Mouse (Mus musculus) thymus, adult 2 months (tissue): ENCODE results near the gene Bbc3. TPM values are rescaled to one million over a fixed set of nuclear protein-coding genes. Genes with fewer than 3 reads are reported as not detected.

Experiments
- DNase-seq: peaks from one replicate; pipeline ENCODE4 v3.0.0; 2021
- H3K27ac ChIP-seq: fragments of 200-500 bp; 2 replicates; pipeline ENCODE4 v1.5.1; 2012; ENCODE audit warnings: low read length, control low read depth; ENCODE audit not compliant: control insufficient read depth, insufficient read depth
- H3K27me3 ChIP-seq: fragments of 200-500 bp; 2 replicates; pipeline ENCODE4 v1.6.1; 2012; ENCODE audit warnings: mild to moderate bottlenecking, low read length, moderate library complexity, mixed read lengths; ENCODE audit not compliant: control insufficient read depth, insufficient read depth
- H3K36me3 ChIP-seq: fragments of 200-500 bp; 2 replicates; pipeline ENCODE4 v1.6.1; 2012; ENCODE audit warnings: mild to moderate bottlenecking, low read length, moderate library complexity; ENCODE audit not compliant: control insufficient read depth, insufficient read depth
- H3K4me1 ChIP-seq: fragments of 200-500 bp; replicated peaks from 2 replicates; pipeline ENCODE4 v1.6.1; 2012; ENCODE audit warnings: low read length; ENCODE audit not compliant: control insufficient read depth, insufficient read depth
- H3K4me3 ChIP-seq: fragments of 200-500 bp; 2 replicates; pipeline ENCODE4 v1.5.1; 2012; ENCODE audit warnings: mild to moderate bottlenecking, low read length, control low read depth, moderate library complexity; ENCODE audit not compliant: control insufficient read depth, insufficient read depth
- CTCF ChIP-seq: fragments of 200-500 bp; IDR thresholded peaks from 2 replicates; pipeline ENCODE4 v1.5.1; 2012; ENCODE audit warnings: mild to moderate bottlenecking, control low read depth, low read length, moderate library complexity, borderline replicate concordance; ENCODE audit not compliant: control insufficient read depth, poor library complexity, insufficient read depth; ENCODE audit errors: extremely low read depth
- POLR2A ChIP-seq: fragments of 200-500 bp; IDR thresholded peaks from 2 replicates; pipeline ENCODE4 v1.6.1; 2012; ENCODE audit warnings: mild to moderate bottlenecking, low read length, control low read depth, moderate library complexity; ENCODE audit not compliant: control insufficient read depth, poor library complexity, insufficient read depth; ENCODE audit errors: extremely low read depth
- WGBS: fragments of 180-500 bp; shearing (Covaris S2); methylation state at CpG from one replicate; pipeline ENCODE4 v1.1.7; 2018; 5-methylcytosine and 5-hydroxymethylcytosine counted together
- polyA plus RNA-seq: library from polyadenylated mRNA; depleted of rRNA; stranded (reverse); fragments of >200 nt; gene quantifications from 2 replicates; pipeline ENCODE4 v1.2.3, GENCODE M21; 2012

The Bbc3 gene
- polyA plus RNA-seq, 1 experiment, result 49.8 TPM

DNA sequence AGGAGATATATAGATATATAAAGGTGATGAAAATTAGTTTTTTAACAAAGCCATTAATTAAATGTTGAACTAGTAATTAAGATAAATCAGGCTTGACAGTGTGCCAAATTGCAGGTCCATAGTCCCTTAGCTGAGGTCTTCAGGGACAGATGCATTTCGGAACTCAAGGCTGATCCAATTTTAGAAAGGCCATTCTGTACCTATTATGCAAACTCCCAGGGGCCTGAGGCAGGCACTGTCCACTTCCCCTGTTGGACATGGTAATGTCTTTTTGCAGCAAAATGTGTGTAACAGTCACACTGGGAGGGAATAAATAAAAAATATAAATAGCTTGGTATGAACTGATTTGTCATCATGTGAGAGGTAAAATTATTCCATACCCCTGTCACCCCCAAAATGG lies 37.1 kb upstream of the Bbc3 start:
- Histone ChIP-seq H3K27ac (no peak overlapping the region), H3K36me3 (no peaks in the 10 kb centered on the region), H3K4me3 (no peak overlapping the region), H3K4me1 (peaks cover 17% of the 10 kb centered on the region), H3K27me3 (no peaks in the 10 kb centered on the region)
- 96% methylated on average over 1 of the region's 1 CpGs for WGBS
- TF ChIP-seq POLR2A (no peak), CTCF (no peak)
- DNase-seq, result no peak

DNA sequence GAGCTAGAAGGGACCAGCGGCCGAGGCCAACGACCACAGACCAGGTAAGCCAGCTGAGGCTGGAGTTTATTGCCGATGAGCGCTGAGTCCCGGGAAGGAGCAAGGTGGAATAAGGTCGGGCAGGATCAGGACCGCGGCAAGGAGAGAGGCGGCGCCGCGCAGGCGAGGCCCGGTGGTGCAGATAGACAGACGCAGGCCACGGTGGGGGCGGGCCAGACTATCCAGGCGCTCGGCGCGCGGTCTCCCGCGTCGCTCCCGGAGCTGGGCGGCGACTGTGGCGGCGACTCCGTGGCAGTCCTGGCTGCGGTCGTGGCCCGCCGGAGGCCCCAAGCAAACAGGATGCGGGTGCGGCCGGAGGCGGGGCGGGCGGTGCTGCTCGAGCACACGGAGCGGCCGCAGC lies 35.5 kb upstream of the Bbc3 start:
- no peak overlapping the region for H3K27ac ChIP-seq
- H3K36me3 ChIP-seq, result no peaks in the 10 kb centered on the region
- H3K27me3 ChIP-seq, result no peaks in the 10 kb centered on the region
- peak overlapping the region; percentile 66 for H3K4me3 ChIP-seq
- peaks cover 17% of the 10 kb centered on the region for H3K4me1 ChIP-seq
- DNase-seq, result peak; percentile 51
- under 1% methylated on average over 46 of the region's 46 CpGs for WGBS
- TF ChIP-seq CTCF (no peak), POLR2A (no peak)

DNA sequence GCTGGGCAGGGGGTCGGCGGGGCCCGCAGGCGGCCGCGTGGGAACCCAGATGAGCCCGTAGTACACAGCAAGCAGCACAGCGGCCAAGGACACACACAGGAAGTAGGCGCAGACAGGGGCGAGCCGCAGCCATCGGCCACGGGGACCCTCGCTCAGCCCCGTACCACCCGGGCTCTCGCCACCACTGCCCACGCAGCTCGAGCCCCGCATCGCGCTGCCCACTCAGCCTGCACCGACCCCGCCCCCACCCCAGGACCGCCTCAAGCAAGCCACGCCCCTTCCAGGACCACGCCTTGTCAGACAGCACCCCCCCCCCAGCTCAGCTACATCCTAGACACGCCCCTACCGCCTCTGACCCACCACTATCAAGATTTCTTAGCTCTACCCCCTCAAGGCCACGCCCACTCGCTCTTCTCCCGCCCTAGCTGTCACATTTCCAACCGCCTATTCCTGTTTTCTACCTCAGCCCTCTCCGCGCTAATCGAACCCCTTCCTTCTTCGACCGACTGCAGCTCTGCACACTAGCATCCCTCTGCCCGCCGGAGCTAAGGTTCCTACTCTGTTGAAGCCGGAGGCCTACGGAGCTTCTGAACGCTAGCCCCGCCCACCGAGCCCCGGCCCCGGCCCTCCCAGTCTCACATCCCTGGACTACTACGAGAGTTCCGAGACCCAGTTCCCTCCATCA lies 35.0 kb upstream of the Bbc3 start, which contains the start of gene Inafm1:
Gene Inafm1 (minus strand): TSS at position 537 of the 685 bp plus-strand sequence.
- Histone ChIP-seq H3K4me3 (peak within 1 kb of the TSS; percentile 66), H3K36me3 (no peaks in the 10 kb centered on the region), H3K27ac (peak within 1 kb of the TSS; percentile 68; the same call in 1 of the 2 replicates), H3K27me3 (no peaks in the 10 kb centered on the region), H3K4me1 (peaks cover 17% of the 10 kb centered on the region)
- WGBS, result 1% methylated on average over 48 of the region's 49 CpGs
- peak; percentile 88 for DNase-seq
- TF ChIP-seq POLR2A, result 0 out of 2 replicates have a peak, but pooled peaks have one; percentile 41
- TF ChIP-seq CTCF, result no peak

DNA sequence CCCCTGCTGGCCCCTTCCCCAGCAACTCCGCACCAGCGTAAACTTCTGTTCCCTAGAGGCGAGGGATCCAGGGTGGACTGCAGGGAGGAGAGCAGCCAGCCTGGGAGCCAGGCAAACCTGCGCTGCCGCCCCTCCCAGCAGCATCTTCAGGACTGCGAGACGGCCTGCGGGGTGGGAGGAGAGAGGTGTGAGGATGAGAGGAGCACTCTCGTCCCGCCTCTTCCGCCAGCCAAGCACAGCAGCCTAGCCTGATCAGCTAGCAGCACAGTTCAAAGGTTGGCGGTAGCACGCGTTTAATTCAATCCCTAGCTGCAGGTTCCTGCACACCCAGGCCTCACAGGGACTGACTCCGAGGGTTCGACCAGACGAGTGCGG lies 34.4 kb upstream of the Bbc3 start:
- Histone ChIP-seq H3K27ac (peak overlapping the region; percentile 68; the same call in 1 of the 2 replicates), H3K36me3 (no peaks in the 10 kb centered on the region), H3K4me3 (peak overlapping the region; percentile 66), H3K4me1 (peaks cover 17% of the 10 kb centered on the region), H3K27me3 (no peaks in the 10 kb centered on the region)
- TF ChIP-seq CTCF (no peak), POLR2A (0 out of 2 replicates have a peak, but pooled peaks have one; percentile 28)
- DNase-seq, result peak; percentile 86
- under 1% methylated on average over 18 of the region's 18 CpGs for WGBS

DNA sequence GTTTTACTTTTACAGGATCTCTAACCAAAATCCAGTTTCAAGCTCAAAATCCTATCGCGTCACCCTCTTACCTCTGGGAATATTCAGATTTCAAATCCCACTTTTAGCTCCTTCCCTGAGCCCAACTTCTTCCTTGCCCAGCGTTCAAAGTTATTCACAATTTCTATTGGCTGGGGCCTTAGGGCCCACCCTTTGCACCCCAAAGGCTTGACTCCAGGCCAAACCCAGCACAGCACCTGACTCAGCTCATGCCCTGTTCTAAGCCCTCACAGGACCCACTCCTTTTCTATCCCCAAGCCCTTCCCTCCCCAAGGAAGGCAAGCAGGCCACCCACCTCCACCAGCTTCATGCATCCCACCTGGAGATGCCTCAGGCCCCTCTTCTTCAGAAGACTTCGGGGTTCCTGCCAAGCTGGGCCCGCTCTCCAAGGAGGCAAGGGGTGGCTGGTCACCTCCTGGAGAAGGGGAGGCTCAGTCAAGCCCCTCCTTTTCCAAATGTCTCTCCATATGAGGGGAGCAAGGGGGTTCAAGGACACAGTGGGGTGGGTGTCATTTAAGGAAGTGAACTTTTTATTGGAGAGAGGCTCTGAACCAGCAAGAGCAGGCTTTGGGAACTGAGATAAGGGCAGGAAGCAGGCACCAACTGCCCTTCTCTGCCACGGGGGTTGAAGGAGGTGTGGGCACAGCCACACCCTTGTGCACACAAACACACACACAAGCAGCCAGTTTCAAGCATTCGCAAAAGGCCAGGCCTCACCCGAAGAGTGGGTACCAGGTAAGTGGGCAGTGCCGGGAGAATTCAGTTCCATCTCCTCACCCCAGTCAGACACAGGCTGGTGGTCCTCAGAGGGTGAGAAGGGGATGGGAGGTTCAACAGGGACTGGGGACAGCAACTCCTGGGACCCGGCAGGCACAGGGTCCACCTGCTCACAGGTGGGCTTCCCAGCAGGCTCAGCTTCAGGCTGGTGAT lies 33.0 kb upstream of the Bbc3 start:
- Histone ChIP-seq H3K27me3 (no peaks in the 10 kb centered on the region), H3K4me3 (no peak overlapping the region), H3K27ac (no peak overlapping the region), H3K4me1 (peaks cover 17% of the 10 kb centered on the region), H3K36me3 (no peaks in the 10 kb centered on the region)
- TF ChIP-seq POLR2A (no peak), CTCF (no peak)
- no peak for DNase-seq
- 85% methylated on average over 10 of the region's 10 CpGs for WGBS

DNA sequence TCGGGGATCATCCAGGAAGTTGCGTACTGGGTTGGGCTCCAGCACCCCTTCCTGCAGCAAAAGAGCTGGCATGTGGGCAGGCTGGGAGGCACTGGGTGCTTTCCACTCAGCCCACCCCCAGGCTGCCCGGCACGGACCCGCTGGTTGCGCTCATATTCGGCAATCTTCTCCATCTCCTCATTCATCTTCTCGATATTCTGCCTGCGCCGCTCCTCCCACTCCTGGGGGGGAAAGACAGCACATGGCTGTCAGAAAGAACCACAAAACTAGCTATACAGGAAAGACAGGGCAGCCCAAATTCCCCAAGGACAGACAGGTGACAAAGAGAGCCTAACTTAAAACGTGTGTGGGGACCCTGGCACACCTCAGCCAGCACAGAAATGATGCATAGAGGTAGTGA lies 27.5 kb upstream of the Bbc3 start:
- Histone ChIP-seq H3K4me3 (no peak overlapping the region), H3K27me3 (no peaks in the 10 kb centered on the region), H3K27ac (no peak overlapping the region), H3K36me3 (peaks cover 21% of the 10 kb centered on the region), H3K4me1 (peaks cover 7% of the 10 kb centered on the region)
- WGBS, result 95% methylated on average over 11 of the region's 11 CpGs
- no peak for TF ChIP-seq POLR2A
- TF ChIP-seq CTCF, result no peak
- DNase-seq, result no peak
